Mouse (Mus musculus) midbrain, embryonic 10.5 days (tissue): ENCODE measurements around the gene Sfxn2. TPM values are rescaled to one million over a fixed set of nuclear protein-coding genes. Genes with fewer than 3 reads are reported as not detected.
"Not testable (repeated sequence)": the region's sequence is repeated elsewhere in the genome, so short reads cannot be mapped to it uniquely, and the experiment has no call there.

ENCODE experiments used
- DNase-seq: peaks from one replicate; pipeline ENCODE4 v3.0.0-alpha.2; 2017; ENCODE audit warnings: low spot score
- H3K27ac ChIP-seq: fragments of 300-500 bp; sonication (generic); replicated peaks from 2 replicates; pipeline ENCODE4 v1.5.1; 2016; ENCODE audit warnings: mild to moderate bottlenecking
- H3K27me3 ChIP-seq: fragments of 300-500 bp; sonication (generic); 2 replicates; pipeline ENCODE4 v1.6.1; 2016; ENCODE audit warnings: low read depth, mild to moderate bottlenecking; ENCODE audit not compliant: poor library complexity, severe bottlenecking
- H3K36me3 ChIP-seq: fragments of 300-500 bp; sonication (generic); 2 replicates; pipeline ENCODE4 v1.6.1; 2016; ENCODE audit warnings: mild to moderate bottlenecking, moderate library complexity
- H3K4me1 ChIP-seq: fragments of 300-500 bp; sonication (generic); 2 replicates; pipeline ENCODE4 v1.6.1; 2016
- H3K4me3 ChIP-seq: fragments of 300-500 bp; sonication (generic); 2 replicates; pipeline ENCODE4 v1.5.1; 2016; ENCODE audit warnings: mild to moderate bottlenecking, moderate library complexity
- H3K9me3 ChIP-seq: fragments of 300-500 bp; sonication (generic); replicated peaks from 2 replicates; pipeline ENCODE4 v1.6.1; 2016; ENCODE audit warnings: mild to moderate bottlenecking
- WGBS: fragments of 180-500 bp; shearing (Covaris S2); methylation state at CpG from one replicate; pipeline ENCODE4 v1.1.7; 2016; 5-methylcytosine and 5-hydroxymethylcytosine counted together
- polyA plus RNA-seq: library from polyadenylated mRNA; unstranded; fragments of >200 nt; fragmentation: Nextera tagmentation; extraction: Ambion mirVana; gene quantifications from 2 replicates; pipeline ENCODE4 v1.2.1, GENCODE M21; 2016

Gene Sfxn2
- polyA plus RNA-seq, 1 experiment from 2014 or later: 18.1 TPM

DNA sequence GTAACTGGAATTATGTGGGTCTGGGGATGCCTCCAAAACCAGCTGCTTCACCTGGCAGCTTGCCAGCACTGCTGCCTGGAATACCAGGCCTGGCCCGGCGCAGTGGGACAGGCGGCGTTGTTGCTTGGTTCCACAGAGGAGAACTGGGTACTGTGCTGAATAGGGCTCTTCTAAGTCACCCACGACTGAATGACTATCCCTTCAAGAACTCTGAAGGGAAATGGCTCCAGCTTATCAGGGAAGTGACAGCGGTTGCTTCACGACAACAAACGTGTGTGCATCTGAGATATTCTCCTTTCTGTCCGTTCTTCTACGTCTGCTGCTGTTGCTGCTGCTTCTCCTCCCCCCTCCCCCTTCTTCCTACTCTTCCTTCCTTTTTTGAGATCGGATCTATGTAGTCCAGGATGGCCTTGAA, 19.6 kb upstream of the Sfxn2 start:
- Histone ChIP-seq H3K9me3 (no peaks in the 10 kb centered on the region), H3K27ac (no peak overlapping the region), H3K4me1 (no peaks in the 10 kb centered on the region), H3K36me3 (peaks cover 91% of the 10 kb centered on the region), H3K4me3 (no peak overlapping the region), H3K27me3 (no peaks in the 10 kb centered on the region)
- WGBS: 91% methylated on average over 11 of the region's 11 CpGs
- no peak for DNase-seq

DNA sequence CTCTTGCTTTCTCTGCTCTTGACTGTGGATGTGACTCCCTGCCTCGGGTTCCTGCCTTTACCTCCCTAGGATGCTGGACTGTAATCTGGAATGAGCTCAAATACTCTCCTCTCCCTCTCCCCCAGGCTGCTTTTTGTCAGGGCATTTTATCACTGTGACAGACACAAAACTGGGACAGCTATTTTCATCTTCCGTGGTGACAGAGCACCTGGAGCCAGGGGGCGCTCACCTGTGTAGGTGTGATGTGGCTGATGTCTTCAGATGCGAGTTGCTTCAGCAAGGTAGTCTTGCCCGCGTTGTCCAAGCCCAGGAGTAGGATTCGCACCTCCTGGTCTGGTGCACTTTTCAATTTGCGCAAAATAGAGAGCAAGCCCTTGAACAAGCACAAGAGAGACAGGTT, 15.2 kb upstream of the Sfxn2 start:
- Histone ChIP-seq H3K27ac (no peak overlapping the region), H3K9me3 (no peaks in the 10 kb centered on the region), H3K4me1 (no peaks in the 10 kb centered on the region), H3K36me3 (peaks cover 73% of the 10 kb centered on the region), H3K4me3 (no peak overlapping the region), H3K27me3 (no peaks in the 10 kb centered on the region)
- no peak for DNase-seq
- 80% methylated on average over 8 of the region's 8 CpGs for WGBS

DNA sequence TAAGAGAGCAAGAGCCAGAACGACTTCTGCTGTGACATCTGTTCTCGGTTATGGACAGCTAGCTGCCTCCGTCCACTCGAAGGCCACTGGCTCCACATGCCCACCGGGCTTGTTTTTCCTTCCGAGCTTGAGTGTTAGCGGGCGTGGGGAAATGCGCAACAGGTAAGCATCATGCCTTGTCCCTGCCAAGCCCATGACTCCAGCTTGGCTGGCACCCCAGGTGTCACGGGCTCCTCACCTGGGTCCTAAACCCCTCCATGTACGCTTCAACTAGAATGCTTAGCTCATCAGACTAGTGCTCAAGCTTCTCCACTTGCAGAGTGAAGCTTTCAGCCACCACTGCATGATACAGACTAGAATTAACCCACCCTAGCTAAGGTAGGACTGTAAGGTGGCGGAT, 14.5 kb upstream of the Sfxn2 start:
- WGBS: 74% methylated on average over 12 of the region's 12 CpGs
- Histone ChIP-seq H3K4me3 (no peak overlapping the region), H3K4me1 (no peaks in the 10 kb centered on the region), H3K27ac (no peak overlapping the region), H3K27me3 (no peaks in the 10 kb centered on the region), H3K36me3 (peaks cover 69% of the 10 kb centered on the region), H3K9me3 (no peaks in the 10 kb centered on the region)
- DNase-seq: no peak

DNA sequence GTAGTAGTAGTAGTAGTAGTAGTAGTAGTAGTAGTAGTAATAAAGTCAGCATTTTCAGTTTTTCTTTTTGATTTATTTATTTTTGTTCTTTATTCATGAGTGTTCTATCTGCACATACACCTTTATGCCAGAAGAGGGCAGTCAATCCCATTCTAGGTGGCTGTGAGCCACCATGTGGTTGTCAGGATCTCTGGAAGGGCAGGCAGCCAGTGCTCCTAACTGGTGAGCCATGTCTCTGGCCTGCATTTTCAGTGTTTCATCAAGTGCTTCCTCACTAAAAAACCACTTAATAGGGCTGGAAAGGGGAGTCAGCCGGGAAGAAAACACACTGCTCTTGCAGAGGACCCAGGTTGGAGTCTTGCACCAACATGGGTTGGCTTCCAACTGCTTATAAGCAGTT, 11.0 kb upstream of the Sfxn2 start:
- 32% methylated on average over 1 of the region's 1 CpGs for WGBS

DNA sequence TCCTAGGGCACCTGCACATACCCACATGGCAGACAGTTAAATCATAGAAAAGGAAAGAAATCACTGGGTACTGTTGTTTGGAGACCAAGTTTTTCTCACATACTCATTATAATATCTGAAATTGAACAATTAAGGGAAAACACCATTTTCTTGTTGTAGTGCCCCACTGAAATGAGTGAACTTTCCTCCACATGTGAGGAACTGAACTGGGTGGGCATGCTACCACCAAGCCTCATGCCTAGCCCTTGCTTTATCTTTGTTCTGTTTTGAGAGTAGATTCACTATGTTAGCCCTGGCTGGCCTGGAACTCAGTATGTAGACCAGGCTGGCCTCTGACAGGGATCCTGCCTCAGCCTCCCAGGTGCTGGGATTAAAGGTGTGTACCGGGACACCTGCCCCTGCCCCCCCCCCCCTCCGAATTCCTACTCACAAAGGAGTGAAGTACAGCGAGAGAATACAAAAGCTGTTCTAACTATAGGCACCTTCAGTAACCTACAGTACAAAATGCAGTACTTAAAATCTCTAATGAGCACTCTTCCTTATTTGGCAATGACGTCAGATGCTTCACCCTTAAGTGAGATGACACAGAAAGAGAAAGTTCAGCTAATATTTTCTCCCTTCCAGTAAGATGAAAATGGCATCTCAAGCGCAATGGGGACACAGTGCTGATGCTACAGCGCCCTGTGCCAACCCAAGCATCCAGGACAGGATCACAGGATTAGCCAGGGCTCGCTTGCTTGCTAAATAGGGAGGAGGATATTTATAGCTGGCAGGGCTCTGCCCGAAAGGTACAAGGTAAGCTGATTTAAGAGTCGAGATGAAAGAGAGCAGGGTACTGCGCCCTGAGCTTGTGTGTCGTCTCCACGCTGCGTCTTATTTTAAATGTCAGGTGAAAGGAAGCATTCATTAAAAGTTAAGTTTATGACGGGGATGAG, 10.3 kb upstream of the Sfxn2 start:
- DNase-seq: no peak
- Histone ChIP-seq H3K4me1 (peaks cover 3% of the 10 kb centered on the region; the same call in 1 of the 2 replicates), H3K9me3 (0 out of 2 replicates have a peak, but pooled peaks cover 4% of the 10 kb centered on the region), H3K4me3 (no peak overlapping the region), H3K36me3 (peaks cover 53% of the 10 kb centered on the region), H3K27ac (no peak overlapping the region), H3K27me3 (no peaks in the 10 kb centered on the region)
- WGBS: 92% methylated on average over 14 of the region's 14 CpGs

More for the DNA sequence above, 11.0 kb upstream of the Sfxn2 start:
- peak; percentile 35 for DNase-seq
- H3K27ac ChIP-seq: no peak overlapping the region
- no peaks in the 10 kb centered on the region for H3K9me3 ChIP-seq
- H3K27me3 ChIP-seq: no peaks in the 10 kb centered on the region
- H3K4me3 ChIP-seq: no peak overlapping the region
- H3K36me3 ChIP-seq: peaks cover 53% of the 10 kb centered on the region
- H3K4me1 ChIP-seq: peaks cover 3% of the 10 kb centered on the region; the same call in 1 of the 2 replicates

DNA sequence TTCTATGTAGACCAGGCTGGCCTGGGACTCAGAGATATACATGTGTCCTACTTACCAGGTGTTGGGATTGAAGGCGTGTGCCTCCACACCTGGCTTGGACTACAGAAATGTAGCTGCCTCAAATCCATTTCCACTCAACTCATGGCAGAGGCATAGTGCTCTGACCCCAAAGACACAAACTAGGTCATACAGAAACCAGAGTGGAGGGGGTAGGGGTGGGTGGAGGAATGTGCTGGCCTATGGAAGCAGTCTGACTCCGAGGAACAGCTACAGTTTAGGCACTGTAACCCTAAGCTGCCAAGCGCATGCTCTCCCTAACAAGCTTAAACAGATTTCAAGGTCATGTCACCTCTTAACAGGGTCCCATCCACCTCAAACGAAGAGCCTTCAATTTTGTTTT, 9.6 kb upstream of the Sfxn2 start:
- H3K4me1 ChIP-seq: peaks cover 3% of the 10 kb centered on the region; the same call in 1 of the 2 replicates
- WGBS: 86% methylated on average over 4 of the region's 4 CpGs

DNA sequence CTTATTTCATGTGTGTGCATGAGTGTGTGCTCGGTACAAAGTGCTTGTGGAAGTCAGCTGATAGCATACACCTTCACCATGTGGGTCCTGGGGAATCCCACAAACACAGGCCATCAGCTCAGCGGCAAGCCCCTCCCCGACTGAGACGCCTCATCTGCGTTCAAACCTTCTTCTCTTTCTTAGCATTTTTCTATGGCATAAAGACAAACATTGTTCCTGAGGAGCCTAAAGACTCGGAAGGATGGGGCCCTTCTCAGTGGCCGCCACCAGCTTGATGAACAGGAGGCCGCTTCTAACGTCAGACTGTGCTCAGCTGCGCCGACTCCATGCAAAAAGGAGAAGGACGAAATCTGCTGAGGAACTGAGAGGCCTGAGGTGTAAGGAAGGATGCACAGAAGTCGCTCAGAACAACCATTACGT, 9.1 kb upstream of the Sfxn2 start:
- H3K27me3 ChIP-seq: no peaks in the 10 kb centered on the region
- 85% methylated on average over 14 of the region's 14 CpGs for WGBS
- DNase-seq: no peak
- peaks cover 45% of the 10 kb centered on the region for H3K36me3 ChIP-seq
- H3K4me1 ChIP-seq: peaks cover 3% of the 10 kb centered on the region; the same call in 1 of the 2 replicates
- no peak overlapping the region for H3K27ac ChIP-seq
- H3K4me3 ChIP-seq: no peak overlapping the region
- 0 out of 2 replicates have a peak, but pooled peaks cover 4% of the 10 kb centered on the region for H3K9me3 ChIP-seq

More for the DNA sequence above, 9.6 kb upstream of the Sfxn2 start:
- peaks cover 49% of the 10 kb centered on the region for H3K36me3 ChIP-seq
- no peak overlapping the region for H3K4me3 ChIP-seq
- H3K27ac ChIP-seq: no peak overlapping the region
- 0 out of 2 replicates have a peak, but pooled peaks cover 4% of the 10 kb centered on the region for H3K9me3 ChIP-seq
- no peaks in the 10 kb centered on the region for H3K27me3 ChIP-seq
- DNase-seq: no peak

DNA sequence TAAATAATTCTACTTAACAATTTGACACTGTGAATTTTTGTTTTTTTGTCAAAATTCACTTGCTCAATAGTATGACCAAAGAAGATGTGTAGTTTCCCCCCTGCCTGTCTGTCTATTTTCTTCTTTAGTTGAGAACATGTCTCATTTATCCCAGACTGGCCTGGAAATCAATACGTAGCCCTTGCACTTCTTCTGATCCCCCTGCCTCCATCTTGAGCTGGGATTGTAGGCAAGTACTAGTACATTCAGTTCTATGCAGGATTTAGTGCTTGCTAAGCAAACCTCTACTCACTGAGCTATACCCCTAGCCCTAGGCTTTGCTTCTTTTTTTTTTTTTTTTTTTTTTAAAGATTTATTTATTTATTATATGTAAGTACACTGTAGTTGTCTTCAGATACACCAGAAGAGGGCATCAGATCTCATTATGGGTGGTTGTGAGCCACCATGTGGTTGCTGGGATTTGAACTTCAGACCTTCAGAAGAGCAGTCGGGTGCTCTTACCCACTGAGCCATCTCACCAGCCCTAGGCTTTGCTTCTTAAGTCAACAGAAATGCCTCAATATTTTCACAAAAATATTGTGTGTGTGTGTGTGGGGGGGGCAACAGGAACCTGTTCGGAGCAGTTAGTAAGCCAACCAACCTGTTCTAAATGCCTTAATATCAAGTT, 1.8 kb upstream of the Sfxn2 start:
- peaks cover 13% of the 10 kb centered on the region for H3K36me3 ChIP-seq
- H3K27me3 ChIP-seq, H3K27ac ChIP-seq, DNase-seq, H3K9me3 ChIP-seq: not testable (repeated sequence)
- H3K4me1 ChIP-seq: peaks cover 46% of the 10 kb centered on the region
- H3K4me3 ChIP-seq: peak overlapping the region; percentile 72
- WGBS: 77% methylated on average over 3 of the region's 3 CpGs

DNA sequence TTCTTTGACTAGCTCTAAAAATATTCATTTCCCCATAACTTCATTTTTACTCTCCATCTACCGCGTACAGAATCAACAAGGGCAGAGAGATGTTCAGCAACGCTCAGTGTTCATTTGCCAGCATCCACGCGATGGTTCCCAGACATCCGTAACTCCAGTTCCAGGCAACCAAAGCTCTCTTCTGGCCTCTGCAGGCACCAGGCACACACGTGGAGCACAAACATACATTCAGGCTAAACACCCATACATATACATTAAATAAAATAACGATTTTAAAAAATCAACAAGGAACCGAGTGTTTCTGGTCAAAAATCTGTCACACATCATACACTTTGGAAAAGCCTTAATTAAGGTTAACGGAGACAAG, 1.3 kb upstream of the Sfxn2 start:
- Histone ChIP-seq H3K27me3 (no peaks in the 10 kb centered on the region), H3K4me3 (peak overlapping the region; percentile 72), H3K9me3 (0 out of 2 replicates have a peak, but pooled peaks cover 4% of the 10 kb centered on the region), H3K27ac (peak overlapping the region; percentile 94), H3K36me3 (peaks cover 13% of the 10 kb centered on the region), H3K4me1 (peaks cover 46% of the 10 kb centered on the region)
- peak; percentile 23 for DNase-seq
- 24% methylated on average over 10 of the region's 10 CpGs for WGBS

DNA sequence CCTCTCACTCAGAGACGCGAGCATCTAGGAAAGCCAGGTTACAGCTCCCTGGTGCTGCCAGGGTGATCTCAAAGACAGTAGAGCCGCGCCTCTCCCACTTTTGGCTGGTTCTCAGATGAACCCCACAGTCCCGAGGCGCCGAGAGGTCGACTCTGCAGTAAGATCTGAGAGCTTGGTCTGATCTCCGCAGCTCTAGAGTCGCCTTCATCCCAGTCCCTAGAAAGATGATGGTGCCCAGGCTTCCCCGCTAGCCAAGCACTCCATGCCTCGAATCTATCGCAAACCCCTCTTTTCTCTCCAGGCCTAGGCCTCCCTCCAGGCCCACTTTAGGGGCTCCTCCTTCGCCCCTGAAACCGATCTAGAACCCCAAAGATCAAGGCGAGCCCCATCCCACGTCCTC, 617 bp upstream of the Sfxn2 start:
- DNase-seq: no peak
- H3K27ac ChIP-seq: peak overlapping the region; percentile 94
- WGBS: under 1% methylated on average over 17 of the region's 17 CpGs
- peak overlapping the region; percentile 72 for H3K4me3 ChIP-seq
- no peaks in the 10 kb centered on the region for H3K27me3 ChIP-seq
- H3K36me3 ChIP-seq: peaks cover 7% of the 10 kb centered on the region
- 0 out of 2 replicates have a peak, but pooled peaks cover 3% of the 10 kb centered on the region for H3K9me3 ChIP-seq
- peaks cover 46% of the 10 kb centered on the region for H3K4me1 ChIP-seq

DNA sequence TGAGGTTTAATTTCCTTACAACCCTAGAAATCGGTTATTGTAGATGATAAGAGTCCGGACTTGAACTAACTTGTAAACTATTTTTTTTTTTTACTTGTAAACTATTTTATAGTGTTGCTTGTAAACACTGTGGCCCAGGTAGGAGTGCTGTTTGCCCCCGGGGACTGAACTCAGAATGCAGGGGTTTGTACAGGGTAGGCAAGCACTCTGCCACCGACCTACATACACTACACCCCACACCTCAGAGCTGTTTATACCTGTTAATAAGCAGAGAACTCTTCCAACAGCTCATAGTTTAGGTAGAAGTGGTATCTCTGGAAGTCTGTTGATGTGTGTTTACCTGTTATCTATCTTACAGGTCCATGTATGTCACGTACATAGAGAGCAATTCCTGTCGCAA, 825 bp downstream of the Sfxn2 start:
- no peak for DNase-seq
- Histone ChIP-seq H3K4me3 (peak overlapping the region; percentile 72), H3K36me3 (no peaks in the 10 kb centered on the region), H3K4me1 (peaks cover 46% of the 10 kb centered on the region), H3K9me3 (no peaks in the 10 kb centered on the region), H3K27ac (peak overlapping the region; percentile 94; the same call in 1 of the 2 replicates), H3K27me3 (no peaks in the 10 kb centered on the region)
- WGBS: 49% methylated on average over 6 of the region's 6 CpGs

DNA sequence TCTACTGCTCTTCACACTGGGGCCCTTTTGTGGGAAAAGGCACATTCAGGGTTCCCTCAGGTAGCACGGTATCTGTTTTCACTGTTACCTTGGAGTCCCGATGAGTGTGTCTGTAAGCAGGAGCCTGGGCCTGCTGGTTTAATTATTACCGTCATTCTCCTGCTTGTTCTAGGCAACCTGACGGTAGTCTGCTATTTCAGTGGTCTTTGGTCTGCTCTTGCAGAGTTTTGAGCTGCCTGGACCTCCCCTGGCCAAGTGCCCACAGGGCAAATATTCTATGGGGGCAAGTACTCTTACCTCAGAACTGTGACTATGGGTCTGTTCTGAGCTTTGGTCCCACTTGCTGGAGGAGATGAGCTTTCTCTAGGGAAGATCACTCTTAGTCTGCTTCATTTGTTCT, 2.0 kb downstream of the Sfxn2 start:
- no peak for DNase-seq
- 71% methylated on average over 4 of the region's 4 CpGs for WGBS
- Histone ChIP-seq H3K9me3 (no peaks in the 10 kb centered on the region), H3K4me1 (peaks cover 46% of the 10 kb centered on the region), H3K27ac (no peak overlapping the region), H3K27me3 (no peaks in the 10 kb centered on the region), H3K4me3 (no peak overlapping the region), H3K36me3 (no peaks in the 10 kb centered on the region)
